Mouse (Mus musculus) kidney, adult 2 months (tissue): ENCODE measurements at regions not wholly inside any gene's neighbourhood (a gene's known extent, or its start where the extent isn't known, plus 50 kb on each side); places are given as distances from the start of the nearest gene placed in this dataset.

Source experiments
- CTCF ChIP-seq: fragments of 200-500 bp; conservative IDR thresholded peaks from 2 replicates; pipeline ENCODE4 v1.5.1; 2011; ENCODE audit warnings: low read depth, mild to moderate bottlenecking, control low read depth, low read length, moderate library complexity, mixed read lengths; ENCODE audit not compliant: insufficient read depth, insufficient read length
- POLR2A ChIP-seq: fragments of 200-500 bp; IDR thresholded peaks from one replicate; pipeline ENCODE4 v1.6.1; 2011; ENCODE audit warnings: low read depth, low read length, control low read depth

GRCm38 (mm10) chr2:75269446-75269845, 389.6 kb upstream of the Hnrnpa3 start:
- TF ChIP-seq POLR2A (no peak), CTCF (no peak)
